Mouse (Mus musculus) heart, postnatal 14 days (tissue): ENCODE measurements at regions not wholly inside any gene's neighbourhood (a gene's known extent, or its start where the extent isn't known, plus 50 kb on each side); places are given as distances from the start of the nearest gene placed in this dataset.

Experiments used
- DNase-seq, 2 experiments: peaks; one replicate each; pipeline ENCODE4 v3.0.0; 2021 to 2022
- intact Hi-C: fragments of 180-260 bp; cut with DNase I; formaldehyde crosslinking; loops from one replicate; pipeline ENCODE4 v1.15.1; 2025

DNA sequence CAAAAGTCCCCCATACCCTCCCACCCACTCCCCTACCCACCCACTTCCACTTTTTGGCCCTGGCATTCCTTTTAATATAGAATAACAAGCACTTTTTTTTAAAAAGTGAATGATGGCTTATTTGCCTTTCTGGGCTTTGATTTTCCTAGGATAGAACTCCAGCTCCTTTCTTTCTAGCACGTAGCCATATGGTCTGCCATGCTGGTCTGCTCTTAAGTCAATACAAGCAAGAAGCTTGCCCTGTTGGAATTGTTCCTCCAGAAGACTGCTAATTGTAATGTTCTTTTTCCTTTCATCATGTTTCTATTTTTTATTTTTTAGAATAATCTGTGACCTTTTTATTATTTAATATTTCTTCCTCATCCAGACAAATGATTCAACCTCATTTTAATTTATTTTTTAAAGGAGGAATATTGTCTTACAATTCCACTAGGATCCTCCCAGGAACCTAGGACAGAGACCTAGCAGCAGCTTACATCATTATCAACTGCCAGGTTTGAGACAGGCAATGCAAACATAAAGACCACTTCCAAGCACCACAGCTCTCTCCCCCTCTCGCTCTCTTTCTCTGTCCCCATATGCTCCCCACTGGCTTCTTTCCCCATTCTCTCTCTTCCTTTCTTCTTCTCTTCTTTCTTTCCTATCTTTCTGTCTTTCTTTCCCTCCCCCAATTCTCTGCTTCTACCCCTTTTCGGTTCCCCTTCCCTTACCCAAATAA lies 558.9 kb downstream of the Otol1 start:
- intact Hi-C loops: no loop called here
- DNase-seq: no peak

DNA sequence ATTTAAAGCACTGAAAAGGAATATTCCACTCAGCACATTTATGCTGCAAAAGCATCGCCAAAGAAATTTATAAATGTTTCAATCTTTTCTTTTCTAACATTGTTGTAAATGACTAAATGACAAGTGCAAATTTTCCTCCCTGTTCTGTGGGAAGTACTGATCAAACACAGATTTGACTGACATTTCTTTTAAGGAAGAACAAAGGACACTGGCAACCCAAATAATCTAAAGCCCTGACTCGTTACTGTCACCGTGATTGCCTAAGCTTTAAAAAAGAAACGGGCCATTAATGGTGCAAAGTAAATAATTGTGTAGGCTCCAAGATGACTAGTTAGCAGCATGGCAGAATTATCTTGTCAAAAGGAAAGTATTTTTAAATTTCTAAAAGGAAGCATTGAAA lies 587.4 kb downstream of the Otol1 start:
- intact Hi-C loops: no loop called here
- DNase-seq: no peak
